Mouse (Mus musculus) lung, embryonic 16.5 days (tissue): ENCODE data around the gene Lce3a. TPM values are rescaled to one million over a fixed set of nuclear protein-coding genes. Genes with fewer than 3 reads are reported as not detected.

Source experiments
- ATAC-seq: fragments of 200-750 bp; cut with Nextera tagmentation; 2 replicates; pipeline ENCODE4 v1.8.0; 2017; ENCODE audit warnings: low read depth, mild to moderate bottlenecking, moderate library complexity
- H3K27ac ChIP-seq: fragments of 300-500 bp; sonication (generic); 2 replicates; pipeline ENCODE4 v1.5.1; 2014; ENCODE audit warnings: mild to moderate bottlenecking, control low read depth, low read length
- H3K27me3 ChIP-seq: fragments of 300-500 bp; sonication (generic); 2 replicates; pipeline ENCODE4 v1.6.1; 2014; ENCODE audit warnings: low read depth, low read length, mixed read lengths; ENCODE audit not compliant: control insufficient read depth, insufficient read depth
- H3K36me3 ChIP-seq: fragments of 300-500 bp; sonication (generic); 2 replicates; pipeline ENCODE4 v1.6.1; 2014; ENCODE audit warnings: low read length; ENCODE audit not compliant: control insufficient read depth, insufficient read depth
- H3K4me1 ChIP-seq: fragments of 300-500 bp; sonication (generic); replicated peaks from 2 replicates; pipeline ENCODE4 v1.6.1; 2014; ENCODE audit warnings: low read length, mixed read lengths; ENCODE audit not compliant: control insufficient read depth, insufficient read depth
- H3K4me2 ChIP-seq: fragments of 300-500 bp; sonication (generic); 2 replicates; pipeline ENCODE4 v1.6.1; 2014; ENCODE audit warnings: low read depth, low read length, control low read depth
- H3K4me3 ChIP-seq: fragments of 300-500 bp; sonication (generic); 2 replicates; pipeline ENCODE4 v1.5.1; 2014; ENCODE audit warnings: mild to moderate bottlenecking, low read length, control low read depth
- H3K9ac ChIP-seq: fragments of 300-500 bp; sonication (generic); 2 replicates; pipeline ENCODE4 v1.6.1; 2014; ENCODE audit warnings: low read length, control low read depth
- H3K9me3 ChIP-seq: fragments of 300-500 bp; sonication (generic); 2 replicates; pipeline ENCODE4 v1.6.1; 2016; ENCODE audit warnings: low read length; ENCODE audit not compliant: control insufficient read depth
- WGBS: fragments of 180-500 bp; shearing (Covaris S2); extraction: QIAGEN DNeasy Blood & Tissue Kit; methylation state at CpG from one replicate; pipeline ENCODE4 v1.1.7; 2014; 5-methylcytosine and 5-hydroxymethylcytosine counted together
- polyA plus RNA-seq: library from polyadenylated mRNA; unstranded; fragments of >200 nt; fragmentation: Nextera tagmentation; extraction: Ambion mirVana; gene quantifications from 2 replicates; pipeline ENCODE4 v1.2.1, GENCODE M21; 2015

Lce3a gene
- polyA plus RNA-seq: not detected in 2 replicates

GRCm38 (mm10) chr3:92926130-92926529 is at the start of gene Lce3a:
Gene Lce3a (minus strand): TSS chr3:92926230.
- Histone ChIP-seq H3K36me3 (no peaks in the 10 kb centered on the region), H3K4me2 (no peak within 1 kb of the TSS), H3K27me3 (no peaks in the 10 kb centered on the region), H3K9me3 (no peaks in the 10 kb centered on the region), H3K9ac (no peak within 1 kb of the TSS), H3K27ac (no peak within 1 kb of the TSS), H3K4me1 (no peaks in the 10 kb centered on the region), H3K4me3 (no peak within 1 kb of the TSS)
- ATAC-seq: no peak
- WGBS: 47% methylated on average over 2 of the region's 2 CpGs

DNA sequence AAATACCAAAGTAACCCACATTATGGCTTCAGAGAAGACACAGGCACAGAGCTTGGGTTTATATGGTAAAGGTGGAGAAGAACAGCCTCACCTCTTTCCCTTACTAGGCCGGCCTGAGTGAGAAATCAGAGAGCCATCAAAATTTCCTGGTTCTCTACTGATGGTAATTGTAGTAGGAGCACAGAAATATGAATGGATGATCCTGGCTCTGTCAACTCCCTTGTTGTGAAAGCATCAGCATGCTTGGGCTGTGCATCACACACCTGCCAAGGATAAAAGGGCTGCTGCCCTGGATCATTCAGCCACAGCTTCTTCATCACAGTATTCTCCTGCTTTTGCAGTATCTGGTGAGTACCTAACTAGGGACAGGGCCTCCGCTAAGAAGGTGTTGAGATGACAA is 40.7 kb upstream of the Lce3a start, which contains the start of gene Lce3e:
Gene Lce3e, plus strand, starts transcription at position 301 of the 400 bp plus-strand sequence.
- Histone ChIP-seq H3K4me3 (no peak within 1 kb of the TSS), H3K9ac (no peak within 1 kb of the TSS), H3K27ac (no peak within 1 kb of the TSS), H3K27me3 (no peaks in the 10 kb centered on the region), H3K4me1 (no peaks in the 10 kb centered on the region), H3K36me3 (no peaks in the 10 kb centered on the region), H3K9me3 (no peaks in the 10 kb centered on the region), H3K4me2 (no peak within 1 kb of the TSS)
- 83% methylated on average over 2 of the region's 2 CpGs for WGBS
- ATAC-seq: no peak

DNA sequence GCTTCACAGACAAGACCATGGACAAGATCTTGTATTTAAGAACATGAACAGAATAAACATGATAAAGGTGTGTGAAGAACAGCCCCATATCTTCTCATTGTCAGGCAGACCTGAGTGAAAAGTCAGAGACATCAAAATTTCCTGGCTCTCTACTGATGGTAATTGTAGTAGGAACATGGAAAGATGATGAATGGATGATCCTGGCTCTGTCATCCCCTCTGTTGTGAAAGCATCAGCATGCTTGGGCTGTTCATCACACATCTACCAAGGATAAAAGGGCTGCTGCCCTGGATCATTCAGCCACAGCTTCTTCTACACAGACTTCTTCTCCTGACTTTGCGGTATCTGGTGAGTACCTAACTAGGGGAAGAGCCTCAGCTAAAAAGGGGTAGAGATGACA is 31.1 kb upstream of the Lce3a start, which contains the start of gene Lce3d:
Gene Lce3d, plus strand, starts transcription at position 301 of the 400 bp plus-strand sequence.
- ATAC-seq: no peak
- Histone ChIP-seq H3K36me3 (no peaks in the 10 kb centered on the region), H3K4me2 (no peak within 1 kb of the TSS), H3K27me3 (no peaks in the 10 kb centered on the region), H3K4me1 (no peaks in the 10 kb centered on the region), H3K9me3 (no peaks in the 10 kb centered on the region), H3K27ac (no peak within 1 kb of the TSS), H3K9ac (no peak within 1 kb of the TSS), H3K4me3 (no peak within 1 kb of the TSS)
- WGBS: 93% methylated on average over 1 of the region's 1 CpGs

DNA sequence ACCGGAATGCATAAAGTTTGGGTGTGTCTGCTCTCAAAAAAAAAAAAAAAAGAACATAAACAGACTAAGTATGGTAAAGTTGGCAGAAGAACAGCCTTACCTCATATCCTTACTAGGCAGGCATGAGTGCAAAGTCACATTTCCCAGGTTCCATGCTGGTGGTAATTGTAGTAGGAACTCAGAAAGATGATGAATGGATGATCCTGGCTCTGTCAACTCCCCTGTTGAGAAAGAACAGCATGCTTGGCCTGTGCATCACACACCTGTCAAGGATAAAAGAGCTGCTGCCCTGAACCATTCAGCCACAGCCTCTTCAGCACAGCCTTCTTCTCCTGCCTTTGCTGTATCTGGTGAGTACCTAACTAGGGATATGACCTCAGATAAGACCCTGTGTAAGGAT is 18.2 kb upstream of the Lce3a start, which contains the start of gene Lce3c:
Gene Lce3c, plus strand, starts transcription at position 301 of the 400 bp plus-strand sequence.
- no peaks in the 10 kb centered on the region for H3K27me3 ChIP-seq
- H3K36me3 ChIP-seq: no peaks in the 10 kb centered on the region
- H3K9me3 ChIP-seq: no peaks in the 10 kb centered on the region
- no peak within 1 kb of the TSS for H3K4me3 ChIP-seq
- H3K9ac ChIP-seq: no peak within 1 kb of the TSS
- WGBS: 68% methylated on average over 1 of the region's 1 CpGs
- ATAC-seq: no peak
- H3K4me2 ChIP-seq: no peak within 1 kb of the TSS
- H3K27ac ChIP-seq: no peak within 1 kb of the TSS
- H3K4me1 ChIP-seq: no peaks in the 10 kb centered on the region

GRCm38 (mm10) chr3:92932679-92933078 is 6.6 kb upstream of the Lce3a start, which contains the start of gene Lce3b:
Gene Lce3b (plus strand): TSS chr3:92932979.
- Histone ChIP-seq H3K4me1 (no peaks in the 10 kb centered on the region), H3K27ac (no peak within 1 kb of the TSS), H3K4me3 (no peak within 1 kb of the TSS), H3K27me3 (no peaks in the 10 kb centered on the region), H3K36me3 (no peaks in the 10 kb centered on the region), H3K9me3 (no peaks in the 10 kb centered on the region), H3K4me2 (no peak within 1 kb of the TSS), H3K9ac (no peak within 1 kb of the TSS)
- no peak for ATAC-seq
- WGBS: 43% methylated on average over 2 of the region's 2 CpGs

DNA sequence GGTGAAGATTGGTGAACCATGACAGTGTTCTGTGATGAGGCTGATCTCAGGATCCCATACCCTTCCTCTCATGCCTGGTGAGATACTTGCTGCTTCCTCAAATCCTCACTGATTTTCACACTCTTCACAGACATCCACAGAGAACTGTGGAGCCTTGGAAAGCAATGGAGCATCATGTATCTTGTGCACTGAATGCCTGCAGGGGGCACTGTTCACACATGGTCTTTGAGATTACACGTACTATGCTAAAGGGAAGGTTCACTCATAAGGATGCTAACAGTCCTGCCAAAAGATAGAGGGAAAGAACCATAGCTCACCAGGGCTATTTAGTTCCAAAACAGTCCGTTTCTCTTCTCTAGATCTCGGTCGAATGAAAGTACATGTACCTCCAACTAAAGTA is 5.7 kb downstream of the Lce3a start:
- H3K4me3 ChIP-seq: no peak overlapping the region
- no peaks in the 10 kb centered on the region for H3K9me3 ChIP-seq
- H3K36me3 ChIP-seq: no peaks in the 10 kb centered on the region
- no peak overlapping the region for H3K27ac ChIP-seq
- H3K27me3 ChIP-seq: no peaks in the 10 kb centered on the region
- no peak overlapping the region for H3K4me2 ChIP-seq
- no peak for ATAC-seq
- no peaks in the 10 kb centered on the region for H3K4me1 ChIP-seq
- H3K9ac ChIP-seq: no peak overlapping the region
- WGBS: 52% methylated on average over 4 of the region's 4 CpGs

DNA sequence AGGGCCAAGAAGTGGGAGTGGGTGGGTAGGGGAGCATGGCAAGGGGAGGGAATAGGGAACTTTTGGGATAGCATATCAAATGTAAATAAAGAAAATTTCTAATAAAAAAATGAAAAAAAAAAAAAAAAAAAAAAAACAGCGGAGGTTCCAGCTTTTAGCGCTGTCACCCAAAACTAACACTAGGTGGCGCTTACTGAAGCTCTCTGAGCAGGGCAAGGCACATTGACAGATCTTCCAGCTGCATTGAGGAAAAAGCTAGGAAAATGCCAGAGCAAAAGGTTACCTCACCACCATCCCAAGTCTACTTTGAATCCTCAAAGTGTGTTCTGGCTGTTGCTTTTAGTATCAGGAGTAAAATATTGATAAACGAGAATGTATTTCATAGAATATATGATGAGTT is 18.5 kb downstream of the Lce3a start:
- Histone ChIP-seq H3K4me2 (no peak overlapping the region), H3K9me3 (no peaks in the 10 kb centered on the region), H3K27ac (no peak overlapping the region), H3K9ac (no peak overlapping the region), H3K4me3 (no peak overlapping the region), H3K4me1 (no peaks in the 10 kb centered on the region), H3K36me3 (no peaks in the 10 kb centered on the region), H3K27me3 (no peaks in the 10 kb centered on the region)
- 26% methylated on average over 4 of the region's 4 CpGs for WGBS
- no peak for ATAC-seq

DNA sequence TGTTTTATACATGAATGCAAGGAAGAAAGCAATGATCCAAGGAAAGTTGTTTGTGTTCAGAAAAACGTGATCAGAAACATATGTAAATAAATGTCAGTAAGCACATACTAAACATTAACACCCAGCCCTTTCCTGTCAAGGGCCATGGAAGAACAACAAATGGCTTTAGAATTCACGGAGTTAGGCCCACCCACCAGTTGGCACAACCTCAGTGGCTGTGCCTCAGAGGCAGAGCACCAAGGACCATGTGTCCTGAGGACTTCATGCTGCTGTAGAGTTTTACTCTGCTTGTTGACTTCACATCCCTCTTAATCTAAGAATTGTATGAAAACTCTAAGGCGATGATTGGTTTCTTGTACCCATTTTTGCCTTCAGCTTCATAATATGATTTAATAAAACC is 20.8 kb downstream of the Lce3a start:
- no peaks in the 10 kb centered on the region for H3K9me3 ChIP-seq
- WGBS: 32% methylated on average over 3 of the region's 3 CpGs
- no peaks in the 10 kb centered on the region for H3K36me3 ChIP-seq
- H3K27me3 ChIP-seq: no peaks in the 10 kb centered on the region
- ATAC-seq: no peak
- H3K4me3 ChIP-seq: no peak overlapping the region
- no peaks in the 10 kb centered on the region for H3K4me1 ChIP-seq
- H3K9ac ChIP-seq: no peak overlapping the region
- no peak overlapping the region for H3K27ac ChIP-seq
- H3K4me2 ChIP-seq: no peak overlapping the region

DNA sequence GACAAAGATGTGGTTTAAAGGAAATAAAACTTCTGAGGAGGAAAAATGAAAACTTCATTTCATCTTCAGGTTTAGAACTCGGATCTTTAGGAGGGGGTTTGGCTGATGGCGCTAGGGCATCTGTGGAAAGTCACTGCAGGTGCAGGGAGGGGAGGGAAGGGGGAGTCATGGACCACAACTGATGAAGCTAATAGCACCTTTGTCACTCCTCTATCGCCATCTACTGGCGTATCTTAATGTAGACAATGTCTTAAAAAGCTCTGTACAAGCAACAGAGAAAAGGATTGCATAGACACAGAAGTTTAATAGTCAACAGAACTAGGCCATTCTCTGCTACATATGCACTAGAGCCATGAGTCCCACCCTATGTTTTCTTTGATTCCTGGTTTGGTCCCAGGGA is 22.4 kb downstream of the Lce3a start:
- H3K9me3 ChIP-seq: no peaks in the 10 kb centered on the region
- 33% methylated on average over 4 of the region's 4 CpGs for WGBS
- no peaks in the 10 kb centered on the region for H3K27me3 ChIP-seq
- no peak overlapping the region for H3K4me2 ChIP-seq
- ATAC-seq: no peak
- H3K27ac ChIP-seq: no peak overlapping the region
- no peaks in the 10 kb centered on the region for H3K36me3 ChIP-seq
- no peak overlapping the region for H3K9ac ChIP-seq
- no peaks in the 10 kb centered on the region for H3K4me1 ChIP-seq
- no peak overlapping the region for H3K4me3 ChIP-seq

GRCm38 (mm10) chr3:92902992-92903391 is 23.0 kb downstream of the Lce3a start:
- H3K27me3 ChIP-seq: no peaks in the 10 kb centered on the region
- H3K4me1 ChIP-seq: no peaks in the 10 kb centered on the region
- no peak overlapping the region for H3K9ac ChIP-seq
- no peak for ATAC-seq
- no peaks in the 10 kb centered on the region for H3K9me3 ChIP-seq
- H3K27ac ChIP-seq: no peak overlapping the region
- H3K4me3 ChIP-seq: no peak overlapping the region
- WGBS: 23% methylated on average over 3 of the region's 3 CpGs
- H3K4me2 ChIP-seq: no peak overlapping the region
- no peaks in the 10 kb centered on the region for H3K36me3 ChIP-seq
